Mouse (Mus musculus) adrenal gland, adult (tissue): ENCODE measurements around the gene Obox5.
"Not testable (repeated sequence)": the region's sequence is repeated elsewhere in the genome, so short reads cannot be mapped to it uniquely, and the experiment has no call there.

Source experiments
- DNase-seq, 2 experiments: peaks; one replicate each; pipeline ENCODE4 v3.0.0; 2022 to 2023; ENCODE audit warnings: low spot score in 1 of 2; ENCODE audit not compliant: inconsistent age in 2 of 2

Gene Obox5

DNA sequence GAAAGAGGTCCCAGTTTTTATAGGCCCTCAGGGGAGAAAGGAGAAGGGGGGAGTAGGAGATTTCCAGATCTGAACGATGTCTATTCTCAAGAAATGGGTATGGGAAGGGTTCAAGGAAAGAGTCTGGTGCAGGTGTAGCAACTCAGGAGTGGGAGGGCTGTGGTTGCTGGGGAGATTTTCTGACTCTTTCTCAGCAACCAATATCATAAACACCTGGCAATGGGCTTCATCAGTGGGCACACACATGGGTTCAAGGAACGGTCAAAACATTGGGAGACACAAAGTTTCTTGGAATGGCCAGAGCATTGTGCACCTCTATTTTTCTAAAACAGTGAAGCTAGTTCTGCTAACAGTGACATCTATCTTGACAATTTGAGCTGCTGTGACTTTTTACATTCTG lies at the start of gene Obox5:
Gene Obox5 (plus strand): TSS at position 301 of the 400 bp plus-strand sequence.
- DNase-seq, result not testable (repeated sequence)

DNA sequence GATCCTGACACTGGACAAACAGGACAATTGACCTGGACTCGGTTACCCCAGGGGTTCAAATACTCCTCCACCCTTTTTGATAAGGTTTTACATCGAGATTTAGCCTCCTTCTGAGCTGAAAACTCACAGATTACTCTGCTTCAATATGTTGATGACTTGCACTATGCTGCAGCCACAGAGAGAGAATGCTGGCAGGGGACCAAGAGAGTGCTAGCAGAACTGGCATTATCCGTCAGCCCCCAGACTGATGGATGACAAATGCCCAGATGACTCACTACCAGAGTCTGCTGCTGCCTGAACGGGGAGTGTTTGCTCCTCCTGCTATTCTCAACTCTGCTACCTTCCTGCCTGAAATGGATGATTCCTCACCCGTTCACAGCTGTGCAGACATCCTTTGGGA lies 635 bp upstream of the Obox5 start:
- not testable (repeated sequence) for DNase-seq
